Mouse (Mus musculus) lung, postnatal 25 days (tissue): ENCODE data around the gene Serping1.
A peak's percentile ranks its signal among the peaks of the same experiment; 100 is the strongest.
"Not testable (repeated sequence)": the region's sequence is repeated elsewhere in the genome, so short reads cannot be mapped to it uniquely, and the experiment has no call there.

ENCODE experiments used
- DNase-seq: peaks from one replicate; pipeline ENCODE4 v3.0.0; 2022; ENCODE audit warnings: low spot score

The Serping1 gene

GRCm38 (mm10) chr2:84775241-84775640, at the start of gene Serping1:
Serping1 (minus strand) TSS chr2:84775444.
- no peak for DNase-seq

- DNase-seq = no peak
These were observed 48.0 kb upstream of the Serping1 start for GRCm38 (mm10) chr2:84823237-84823636.

GRCm38 (mm10) chr2:84822552-84822951, 47.3 kb upstream of the Serping1 start, which contains the start of gene Smtnl1:
Smtnl1 (minus strand) TSS chr2:84822652.
- no peak for DNase-seq

- no peak for DNase-seq
These were observed 44.6 kb upstream of the Serping1 start for GRCm38 (mm10) chr2:84819861-84820260.

GRCm38 (mm10) chr2:84812676-84813075, 37.4 kb upstream of the Serping1 start:
- no peak for DNase-seq

- DNase-seq = no peak
These were observed 36.6 kb upstream of the Serping1 start for GRCm38 (mm10) chr2:84811880-84812279.

GRCm38 (mm10) chr2:84810886-84811577, 35.8 kb upstream of the Serping1 start:
- DNase-seq = peak; percentile 90

- no peak for DNase-seq
These were observed 35.3 kb upstream of the Serping1 start for GRCm38 (mm10) chr2:84810526-84810885.

- no peak for DNase-seq
These were observed 34.1 kb upstream of the Serping1 start for GRCm38 (mm10) chr2:84809330-84809729.

GRCm38 (mm10) chr2:84806546-84806945, 31.3 kb upstream of the Serping1 start:
- DNase-seq = no peak

GRCm38 (mm10) chr2:84803963-84804362, 28.7 kb upstream of the Serping1 start:
- no peak for DNase-seq

GRCm38 (mm10) chr2:84801223-84801622, 26.0 kb upstream of the Serping1 start:
- not testable (repeated sequence) for DNase-seq

- no peak for DNase-seq
These were observed 25.1 kb upstream of the Serping1 start for GRCm38 (mm10) chr2:84800304-84800703.

- peak; percentile 89 for DNase-seq
These were observed 23.9 kb upstream of the Serping1 start for GRCm38 (mm10) chr2:84799041-84799561.

GRCm38 (mm10) chr2:84798493-84798921, 23.3 kb upstream of the Serping1 start, which contains the start of gene Ube2l6:
Ube2l6 (plus strand) TSS chr2:84798828.
- peak; percentile 70 for DNase-seq

- peak; percentile 73 for DNase-seq
These were observed 22.7 kb upstream of the Serping1 start for GRCm38 (mm10) chr2:84797833-84798492.

GRCm38 (mm10) chr2:84793871-84794270, 18.6 kb upstream of the Serping1 start:
- no peak for DNase-seq

GRCm38 (mm10) chr2:84793154-84793553, 17.9 kb upstream of the Serping1 start:
- DNase-seq = no peak

- DNase-seq = no peak
These were observed 17.3 kb upstream of the Serping1 start for GRCm38 (mm10) chr2:84792516-84792915.

GRCm38 (mm10) chr2:84790418-84790817, 15.2 kb upstream of the Serping1 start:
- no peak for DNase-seq

- no peak for DNase-seq
These were observed 13.1 kb upstream of the Serping1 start for GRCm38 (mm10) chr2:84788316-84788715.

GRCm38 (mm10) chr2:84783840-84784566, 8.8 kb upstream of the Serping1 start:
- DNase-seq = no peak

GRCm38 (mm10) chr2:84783315-84783714, 8.1 kb upstream of the Serping1 start:
- DNase-seq = no peak
